Mouse (Mus musculus) CD4-positive, CD25-positive, alpha-beta regulatory T cell, adult 2 months (primary cell): ENCODE data around the gene Gorasp1.

Source experiments
- DNase-seq: peaks from one replicate; pipeline ENCODE4 v3.0.0-alpha.2; 2012; ENCODE audit warnings: low read depth, low spot score

Gorasp1 gene

DNA sequence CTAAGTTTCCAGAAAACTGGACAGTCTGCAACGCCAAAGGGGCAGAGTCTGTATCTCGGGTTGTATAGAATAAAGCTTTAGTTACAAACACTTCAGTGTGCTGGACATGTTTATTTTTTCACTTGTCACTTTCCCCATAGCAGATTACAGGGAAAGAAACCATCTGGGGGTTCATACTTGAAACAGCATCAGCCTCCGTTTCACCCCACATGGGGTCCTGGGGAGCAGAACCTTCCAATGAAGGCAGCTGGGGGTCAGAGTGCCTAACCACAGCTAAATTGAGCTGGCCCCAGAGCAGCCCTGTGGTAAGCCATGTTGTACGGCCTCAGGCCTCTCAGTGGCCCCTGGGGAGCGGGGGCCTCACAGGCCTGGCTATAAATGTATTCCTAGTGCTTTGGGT, 10.9 kb downstream of the Gorasp1 start:
- DNase-seq, result no peak

DNA sequence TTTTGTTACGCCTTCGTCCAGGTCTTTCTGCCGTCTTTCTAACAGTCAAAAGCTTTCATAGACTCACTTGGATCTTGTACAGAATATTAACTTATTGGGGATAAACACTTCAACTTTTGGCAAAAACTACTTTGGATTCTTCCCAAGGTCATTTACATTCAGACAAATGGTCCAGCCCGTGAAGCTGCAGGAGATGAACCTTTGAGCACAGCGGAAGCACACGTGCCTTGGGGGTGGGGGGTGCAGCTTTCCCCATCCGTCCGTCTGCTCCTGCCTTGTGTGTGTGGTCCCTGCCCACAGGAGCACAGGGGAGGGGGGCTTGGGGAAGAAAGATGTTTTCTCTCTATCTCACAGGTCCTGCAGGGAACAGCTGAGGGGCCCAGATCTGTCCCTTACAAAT, 11.6 kb downstream of the Gorasp1 start:
- no peak for DNase-seq

DNA sequence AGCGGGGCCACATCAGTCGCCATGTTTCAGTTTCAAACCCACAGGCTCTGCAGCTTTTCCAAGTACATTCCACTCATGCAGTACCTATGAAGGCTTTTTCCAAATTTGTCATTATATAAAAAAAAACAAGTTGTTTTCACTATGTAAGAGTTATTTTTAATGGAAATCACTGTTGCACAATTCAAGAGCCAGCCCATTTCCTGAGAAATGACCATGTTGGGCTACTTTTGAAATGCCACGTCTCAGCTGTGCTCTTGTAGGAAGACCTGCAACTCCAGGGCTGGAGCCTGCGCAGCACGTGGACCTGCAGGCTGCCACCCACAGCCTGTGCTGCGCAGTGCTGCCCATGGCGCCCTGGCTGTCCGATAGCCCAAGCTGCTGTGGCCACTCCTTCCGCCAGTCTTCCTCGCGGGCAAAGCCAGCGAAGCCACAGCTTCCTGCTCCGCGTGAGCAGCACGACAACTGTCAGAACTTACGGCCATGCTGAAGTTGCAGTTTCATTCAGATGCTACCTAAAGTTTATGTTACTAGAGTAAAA, 12.2 kb downstream of the Gorasp1 start:
- no peak for DNase-seq

DNA sequence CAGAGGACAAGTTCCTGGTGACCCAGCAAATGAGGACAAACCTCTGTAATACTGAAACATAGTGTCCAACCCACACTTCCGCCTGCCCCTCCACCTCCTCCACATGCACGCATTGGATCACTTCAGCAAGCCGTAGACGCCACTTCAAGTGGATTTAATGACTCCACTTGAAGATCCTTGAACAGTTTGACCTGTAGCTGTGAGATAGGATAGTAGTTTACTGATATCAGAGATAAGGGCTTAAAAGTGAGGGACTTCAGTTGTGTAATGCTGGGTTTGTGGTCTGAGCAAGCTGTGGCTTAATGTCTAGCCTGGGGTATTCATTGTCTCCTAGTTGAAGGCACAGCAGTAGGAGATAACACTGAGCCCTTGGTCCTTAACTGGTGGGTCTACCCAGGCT, 13.9 kb downstream of the Gorasp1 start:
- DNase-seq, result no peak

DNA sequence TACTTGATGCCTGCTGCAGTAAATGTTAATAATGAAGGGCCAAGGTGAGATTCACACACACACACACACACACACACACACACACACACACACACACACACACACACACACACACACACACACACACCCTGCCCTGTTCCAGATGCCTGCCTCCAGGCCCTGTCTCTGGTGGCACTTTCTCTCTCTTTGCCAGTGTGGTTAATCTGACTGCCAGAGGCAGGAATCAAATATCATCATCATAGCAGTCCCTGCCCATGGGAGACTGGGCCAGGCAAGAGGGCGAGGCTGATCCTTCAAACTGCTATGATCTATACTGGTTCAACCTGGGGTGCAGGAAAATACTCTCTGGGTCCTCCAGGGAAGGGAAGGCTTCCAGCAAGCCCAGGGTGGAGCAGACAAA, 17.5 kb downstream of the Gorasp1 start:
- DNase-seq, result no peak

DNA sequence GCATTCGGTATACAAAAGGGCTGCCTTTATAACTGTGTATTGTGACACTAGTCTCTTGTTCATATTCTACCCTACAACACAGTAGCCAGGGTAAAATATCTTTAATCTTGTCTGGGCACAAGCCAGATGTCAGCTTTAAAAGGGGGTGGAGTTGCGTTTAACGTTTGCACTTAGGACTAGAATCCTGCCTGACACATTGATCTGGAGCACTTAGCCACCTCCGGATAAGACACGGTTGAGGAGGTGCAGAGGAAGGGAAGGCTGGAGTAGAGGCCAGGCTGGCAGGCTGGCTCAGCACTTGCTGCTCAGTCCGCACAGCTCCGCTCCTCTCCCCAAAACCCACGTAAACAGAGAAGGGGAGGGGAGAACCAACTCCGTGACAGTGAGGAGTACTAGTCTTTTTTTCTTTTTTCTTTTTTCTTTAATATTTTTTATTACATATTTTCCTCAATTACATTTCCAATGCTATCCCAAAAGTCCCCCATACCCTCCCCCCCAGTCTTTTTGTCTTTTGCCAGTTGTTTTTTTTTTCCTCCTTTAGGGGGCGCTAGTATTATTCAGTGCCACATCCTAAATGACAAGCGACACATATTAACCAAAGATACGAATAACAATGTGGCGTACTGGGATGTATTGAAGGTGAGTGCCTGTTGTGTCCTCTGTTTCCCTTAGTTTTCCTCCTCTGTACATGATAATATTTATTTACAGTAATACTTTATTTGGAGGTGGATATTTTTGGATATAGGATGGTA, 24.1 kb downstream of the Gorasp1 start:
- DNase-seq, result peak; percentile 32

DNA sequence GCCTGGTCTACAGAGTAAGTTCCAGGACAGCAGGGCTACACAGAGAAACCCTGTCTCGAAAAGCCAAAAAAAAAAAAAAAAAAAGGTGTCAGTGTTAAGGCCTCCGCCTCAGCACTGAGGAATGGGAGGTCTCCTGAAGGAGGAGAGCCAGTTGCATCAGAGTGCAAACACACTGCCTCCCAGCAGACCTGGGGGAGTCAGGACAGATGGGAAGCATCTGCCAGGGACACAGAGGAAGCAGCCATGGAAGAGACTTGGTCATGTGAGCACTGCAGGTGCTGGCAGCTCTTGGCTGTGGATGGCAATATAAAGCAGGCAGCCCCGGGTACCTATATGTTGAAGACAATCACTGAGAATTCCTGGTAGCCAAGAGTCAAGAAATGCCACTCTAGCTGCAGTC, 27.4 kb downstream of the Gorasp1 start:
- DNase-seq, result no peak

DNA sequence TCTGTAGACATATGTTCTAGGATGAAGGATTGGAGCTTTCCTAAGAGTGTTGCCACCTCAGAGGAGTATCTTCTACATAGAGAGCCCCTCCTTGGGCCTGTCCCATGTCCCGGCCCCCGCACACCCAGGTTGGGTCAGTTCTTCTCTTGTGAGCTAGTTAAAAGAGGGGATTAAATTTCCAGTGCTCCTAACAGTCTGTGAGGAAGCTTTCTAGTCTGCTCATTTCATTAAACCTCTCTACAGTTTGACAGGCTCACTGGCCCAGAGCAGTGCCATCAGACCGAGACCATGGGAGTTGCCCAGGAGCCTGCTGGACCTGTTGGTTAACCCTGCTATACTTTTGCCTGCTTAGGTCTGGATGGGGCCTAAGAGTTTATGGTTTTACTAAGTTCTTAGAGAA, 28.7 kb downstream of the Gorasp1 start:
- no peak for DNase-seq

DNA sequence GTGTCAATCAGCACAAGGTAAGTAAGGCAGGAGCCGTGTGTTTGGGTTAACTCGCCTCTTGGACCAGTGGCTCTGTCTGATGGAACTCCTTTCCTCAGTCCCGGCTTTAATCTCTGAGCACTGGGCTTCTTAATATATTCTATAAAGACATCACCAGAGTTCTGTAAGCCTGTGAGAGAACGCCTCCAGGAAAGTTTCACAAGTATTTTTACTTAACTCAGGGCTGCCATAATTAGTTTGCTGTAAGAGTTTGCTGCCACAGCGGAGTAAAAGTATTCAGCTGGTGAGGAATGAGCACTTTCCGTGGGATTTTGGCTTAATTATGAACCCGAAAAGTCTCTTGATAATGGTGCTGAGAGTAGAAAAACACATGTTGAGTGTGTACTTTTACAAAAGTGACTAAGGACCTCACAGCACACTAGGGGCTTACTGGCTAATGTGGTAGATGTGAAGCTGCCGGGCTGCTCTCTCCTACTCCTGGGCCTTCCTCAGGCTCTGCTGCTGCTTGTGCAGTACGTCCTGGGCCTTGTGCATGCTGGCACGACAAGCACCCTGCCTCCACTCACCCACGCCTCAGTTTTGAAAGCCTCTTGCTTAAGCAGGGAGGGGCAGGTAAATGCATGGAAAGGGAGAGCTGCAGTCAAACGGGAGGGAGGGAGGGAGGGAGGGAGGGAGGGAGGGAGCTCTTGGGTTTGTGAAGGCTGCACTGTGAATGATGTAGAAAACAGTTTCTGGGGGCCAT, 34.8 kb downstream of the Gorasp1 start:
- no peak for DNase-seq

DNA sequence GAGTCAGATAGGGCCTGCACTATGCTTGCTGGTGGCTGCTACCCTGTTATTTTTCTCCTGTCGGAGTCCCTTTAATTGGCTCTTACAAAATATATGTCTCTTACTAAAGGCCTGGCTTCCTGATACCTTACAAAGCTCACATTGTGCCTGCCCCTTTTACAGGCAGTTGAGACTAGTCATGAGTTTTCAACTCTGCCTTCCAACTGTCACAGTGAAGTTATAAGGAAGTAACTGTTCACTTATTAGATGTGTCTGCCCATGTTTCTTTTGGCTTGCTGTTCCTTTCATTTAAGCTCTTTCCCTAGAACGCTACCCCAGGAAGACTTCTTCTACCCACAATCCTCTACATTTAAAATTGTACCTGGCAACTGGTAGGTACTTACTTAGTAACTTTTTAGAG, 37.9 kb downstream of the Gorasp1 start:
- no peak for DNase-seq

DNA sequence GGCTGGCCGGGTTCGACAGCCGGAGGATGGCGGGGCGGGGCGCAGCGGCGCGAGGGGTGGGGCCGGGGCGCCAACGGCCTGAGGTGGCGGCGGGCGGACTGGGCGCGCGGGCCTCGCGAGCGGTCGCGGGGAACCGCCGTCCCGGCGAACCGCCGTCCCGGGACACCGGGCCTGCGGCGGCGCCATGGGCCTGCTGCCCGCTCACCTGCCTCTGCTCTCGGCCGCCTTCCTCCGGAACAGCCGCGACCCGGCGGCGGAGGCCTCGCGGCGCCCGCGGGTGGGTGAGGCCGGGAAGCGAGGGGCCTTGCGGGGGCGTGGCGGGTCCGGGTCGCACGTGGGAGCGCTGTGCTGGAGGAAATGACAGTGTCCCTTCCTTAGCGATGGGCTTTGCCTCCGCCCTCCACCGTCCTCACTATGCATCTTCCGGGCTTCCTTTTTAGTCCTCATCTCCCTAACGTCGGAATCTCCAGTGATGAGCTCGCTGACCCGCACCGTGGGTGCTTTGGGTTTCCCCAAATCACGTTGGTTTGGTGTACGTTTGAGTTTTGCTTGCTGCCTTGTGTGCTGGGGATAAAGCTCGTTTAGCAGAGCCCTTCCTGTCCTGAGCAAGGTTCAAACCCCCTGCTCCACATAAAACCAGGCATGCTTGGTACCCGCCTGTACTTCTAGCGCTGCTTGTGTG, 42.2 kb downstream of the Gorasp1 start:
- DNase-seq, result peak; percentile 72

DNA sequence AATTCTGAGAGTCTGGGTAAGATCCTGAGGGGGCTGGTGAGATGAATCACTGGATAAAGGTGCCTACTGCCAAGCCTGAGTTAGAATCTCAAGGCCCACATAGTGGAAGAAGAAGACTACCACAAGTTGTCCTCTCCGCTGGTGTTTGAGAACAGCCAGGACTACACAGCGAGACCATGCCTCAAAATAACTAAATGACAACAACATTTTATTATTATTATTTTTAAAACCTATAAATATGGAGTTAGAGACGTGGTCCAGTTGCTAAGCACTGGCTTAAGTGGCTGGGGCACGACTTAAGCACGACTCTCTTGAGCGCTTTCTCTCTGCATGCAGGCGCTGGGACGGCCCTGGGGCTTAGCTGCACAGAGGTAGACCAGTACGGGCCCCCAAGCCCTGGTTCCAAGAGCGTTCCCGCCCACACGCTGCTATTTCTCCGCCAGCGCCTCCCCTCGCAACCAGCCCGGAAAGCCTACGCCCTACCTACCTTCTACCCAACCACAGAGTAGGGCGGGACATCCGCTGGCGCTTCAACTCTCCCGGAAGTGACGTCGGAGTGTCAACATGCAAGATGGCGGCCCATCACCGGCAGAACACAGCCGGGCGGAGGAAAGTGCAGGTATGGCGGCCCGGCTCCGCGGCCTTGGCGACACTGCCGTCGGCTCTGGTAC, 42.9 kb downstream of the Gorasp1 start, which contains the start of gene Wdr48:
Gene Wdr48, plus strand, starts transcription at position 540 of the 671 bp plus-strand sequence.
- DNase-seq, result peak; percentile 99

DNA sequence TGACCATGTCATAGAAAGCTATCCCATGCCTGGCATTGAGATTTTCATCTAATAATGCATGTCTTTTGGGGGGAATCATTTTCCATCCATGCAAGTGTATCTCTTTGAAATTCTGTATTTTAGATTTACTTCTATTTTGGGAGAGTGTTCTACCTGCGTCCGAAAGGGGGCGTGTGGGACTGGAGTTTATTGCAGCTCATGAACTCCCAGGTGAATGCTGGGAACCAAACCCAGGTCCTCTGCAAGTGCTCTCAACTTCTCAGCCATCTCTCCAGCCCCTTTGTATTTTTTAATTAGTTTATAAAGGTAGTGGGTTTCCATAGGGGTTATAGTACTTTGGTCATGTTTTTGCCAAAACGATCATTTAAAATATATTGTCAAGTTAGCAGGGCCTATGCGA, 43.5 kb downstream of the Gorasp1 start:
- no peak for DNase-seq

DNA sequence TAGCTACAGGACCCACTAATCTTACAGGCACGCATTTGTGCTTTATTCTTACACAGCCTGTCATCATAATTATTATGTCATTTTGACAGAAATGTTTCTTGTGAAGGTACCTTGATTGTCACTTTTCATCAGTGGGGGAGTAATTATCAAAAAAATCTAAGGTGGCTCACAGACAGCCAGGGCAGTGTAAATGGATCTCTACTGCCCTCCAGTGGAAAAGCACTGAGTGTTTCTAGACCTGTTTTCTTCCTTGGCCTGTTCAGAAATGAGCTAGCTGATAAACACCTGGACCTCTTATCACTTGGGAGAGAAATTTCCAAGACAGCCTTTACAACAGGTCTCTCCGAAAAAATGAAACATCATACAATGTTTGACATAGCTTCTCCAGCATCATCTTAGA, 46.7 kb downstream of the Gorasp1 start:
- DNase-seq, result peak; percentile 75

DNA sequence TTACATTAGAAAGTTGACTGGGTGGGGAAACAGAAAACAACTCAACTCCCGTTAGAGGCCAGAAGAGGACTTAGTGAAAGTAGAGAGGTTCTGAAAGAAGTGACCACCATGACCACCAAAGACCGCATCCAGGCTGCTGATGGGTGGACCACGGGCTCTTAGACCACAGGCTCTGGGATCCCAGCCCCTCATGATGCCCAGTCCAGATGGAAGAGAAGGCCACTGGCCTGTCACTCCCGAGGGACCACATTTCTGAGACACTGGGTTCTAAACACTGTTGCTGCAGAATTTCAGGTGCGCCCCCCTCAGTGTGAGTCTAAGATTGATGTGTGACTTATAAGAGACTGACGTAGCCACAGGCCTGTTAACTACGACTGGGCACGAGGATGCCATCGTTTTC, 47.9 kb downstream of the Gorasp1 start:
- DNase-seq, result no peak

DNA sequence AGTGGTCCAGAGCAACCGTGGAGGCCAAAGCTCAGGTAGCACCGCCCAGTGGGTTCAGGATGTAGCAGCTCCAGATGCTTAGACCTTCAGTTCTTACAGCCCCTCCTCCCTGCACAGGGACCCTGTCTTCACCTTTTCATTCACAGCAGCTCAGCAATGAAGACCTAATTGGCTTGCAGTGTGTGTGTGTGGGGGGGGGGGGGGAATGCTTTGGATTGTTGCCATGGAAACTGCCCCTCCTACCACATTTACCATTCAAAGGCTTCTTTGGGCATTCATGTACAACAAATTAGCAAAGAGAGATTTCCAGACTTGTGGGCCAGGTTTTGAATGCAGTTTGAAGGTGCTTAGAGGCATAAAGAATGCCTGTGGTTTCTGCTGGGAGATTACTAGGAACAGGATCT, 48.5 kb downstream of the Gorasp1 start:
- DNase-seq, result no peak

DNA sequence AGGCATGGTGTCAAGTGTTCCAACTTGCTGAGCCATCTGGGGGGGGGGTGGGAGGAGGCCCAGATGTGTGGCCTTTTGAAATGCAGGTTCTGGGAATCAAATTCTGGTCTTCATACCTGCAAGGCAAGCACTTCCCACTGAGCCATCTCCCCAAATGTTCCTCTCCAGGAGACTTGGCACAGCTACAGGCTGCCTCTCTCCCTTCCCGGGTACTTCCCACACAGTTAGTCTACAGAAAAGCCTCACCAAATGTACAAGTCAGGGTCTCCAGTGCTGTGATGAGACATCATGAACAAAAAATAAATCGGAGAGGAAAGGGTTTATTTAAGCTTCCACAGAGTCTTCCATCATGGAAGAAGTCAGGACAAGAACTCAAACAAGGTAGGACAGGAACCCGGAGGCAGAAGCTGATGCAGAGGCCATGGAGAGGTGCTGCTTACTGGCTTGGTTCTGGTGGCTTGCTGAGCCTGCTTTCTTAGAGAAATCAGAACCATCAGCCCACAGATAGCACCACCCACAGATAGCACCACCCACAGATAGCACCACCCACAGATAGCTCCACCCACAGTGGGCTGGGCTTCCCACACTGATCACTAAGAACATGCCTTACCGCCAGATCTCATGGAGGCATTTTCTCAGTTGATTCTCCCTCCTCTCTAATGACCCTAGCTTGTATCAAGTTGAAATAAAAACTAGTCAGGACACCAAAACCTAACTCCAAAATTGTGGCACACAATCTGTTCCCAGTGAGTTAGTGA, 50.0 kb downstream of the Gorasp1 start:
- peak; percentile 34 for DNase-seq
